Mouse (Mus musculus): ENCODE results near the gene Gm29110. TPM values are rescaled to one million over a fixed set of nuclear protein-coding genes. Genes with fewer than 3 reads are reported as not detected.

Gene Gm29110
- polyA plus RNA-seq (2012; fragmentation: generic; extraction: Trizol): not detected

GRCm38 (mm10) chrY:74470231-74470630 lies at the start of gene Gm29110:
Gm29110 (plus strand) TSS chrY:74470531.

Other genes starting within 250 kb of the Gm29110 start
- gene Gm21913, start 153.4 kb downstream of the Gm29110 start, polyA plus RNA-seq (2012; fragmentation: generic; extraction: Trizol): not detected

All from C3H10T1/2 (cell line).